Mouse (Mus musculus) right cerebral cortex, adult 18-20 months (tissue): ENCODE results near the gene Rspo1.

Experiments
- DNase-seq: peaks from one replicate; pipeline ENCODE4 v3.0.0; 2022; ENCODE audit warnings: mixed read lengths

The Rspo1 gene

DNA sequence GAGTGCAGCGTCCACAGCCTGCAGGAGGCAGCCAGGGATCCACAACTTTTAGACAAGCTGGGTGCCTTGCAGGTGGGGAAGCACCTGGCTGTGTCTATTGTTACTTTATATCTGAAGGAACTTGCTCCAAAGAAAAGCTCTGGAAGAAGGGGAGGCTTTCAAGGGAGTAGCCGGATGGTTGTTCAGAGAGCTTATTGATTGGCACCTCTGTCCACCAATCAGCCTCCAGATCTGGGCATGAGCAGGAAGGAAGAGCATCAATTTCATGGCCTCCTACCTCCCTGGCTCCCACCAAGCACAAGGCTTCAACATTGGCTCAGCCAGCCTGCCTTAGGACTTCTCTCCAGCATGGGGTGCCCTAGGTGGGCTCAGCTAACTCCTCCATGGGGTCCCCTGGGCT is 12.9 kb upstream of the Rspo1 start:
- DNase-seq = no peak

DNA sequence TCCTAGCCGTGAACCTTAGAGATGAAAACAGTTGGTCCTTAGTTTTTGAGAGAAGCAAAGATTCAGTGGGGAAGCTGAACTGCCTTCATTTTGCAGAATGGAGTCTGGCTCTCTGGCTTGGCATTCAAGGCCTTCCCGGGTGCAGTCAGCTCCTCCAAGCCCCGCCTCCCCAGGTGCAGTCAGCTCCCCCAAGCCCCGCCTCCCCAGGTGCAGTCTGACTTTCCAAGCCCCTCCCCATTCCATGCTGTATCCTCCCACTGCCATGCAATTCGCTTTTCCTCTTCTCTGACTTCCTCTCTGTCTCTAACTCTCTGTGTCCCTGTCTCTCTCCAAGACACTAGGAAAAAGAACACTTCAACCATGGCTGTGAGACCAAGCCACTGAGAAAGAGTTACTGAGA is 8.0 kb upstream of the Rspo1 start:
- DNase-seq = no peak

DNA sequence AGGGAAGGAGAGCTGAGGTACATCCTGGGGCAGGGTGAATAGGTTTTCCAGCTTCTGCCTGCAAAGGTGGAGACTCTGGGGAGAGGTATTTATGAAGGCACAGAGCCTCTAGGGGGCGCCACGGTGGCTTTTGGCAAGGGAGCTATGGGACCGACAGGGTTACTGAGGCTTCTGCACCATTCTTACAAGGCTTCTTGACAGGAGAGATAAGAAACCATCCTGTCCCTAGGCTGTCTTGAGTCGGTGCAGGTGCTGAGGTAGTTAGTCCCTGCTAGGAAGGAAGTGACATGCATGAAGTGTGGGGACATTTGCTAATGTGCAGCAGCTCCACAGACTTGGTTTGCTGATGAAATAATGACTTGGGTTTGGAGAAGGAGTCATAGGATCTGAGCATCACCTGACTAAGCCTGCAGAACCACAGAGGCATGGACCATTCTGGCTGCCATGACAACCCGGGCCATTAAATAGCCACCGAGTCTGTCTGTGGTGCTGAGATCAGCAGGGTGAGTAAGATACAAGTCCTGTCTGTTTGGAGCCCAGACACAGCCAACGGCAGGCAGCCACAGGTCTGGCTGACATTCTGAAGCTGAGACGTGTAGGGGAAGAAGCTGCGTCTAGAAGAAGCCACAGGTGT is 2.2 kb upstream of the Rspo1 start:
- DNase-seq = no peak

DNA sequence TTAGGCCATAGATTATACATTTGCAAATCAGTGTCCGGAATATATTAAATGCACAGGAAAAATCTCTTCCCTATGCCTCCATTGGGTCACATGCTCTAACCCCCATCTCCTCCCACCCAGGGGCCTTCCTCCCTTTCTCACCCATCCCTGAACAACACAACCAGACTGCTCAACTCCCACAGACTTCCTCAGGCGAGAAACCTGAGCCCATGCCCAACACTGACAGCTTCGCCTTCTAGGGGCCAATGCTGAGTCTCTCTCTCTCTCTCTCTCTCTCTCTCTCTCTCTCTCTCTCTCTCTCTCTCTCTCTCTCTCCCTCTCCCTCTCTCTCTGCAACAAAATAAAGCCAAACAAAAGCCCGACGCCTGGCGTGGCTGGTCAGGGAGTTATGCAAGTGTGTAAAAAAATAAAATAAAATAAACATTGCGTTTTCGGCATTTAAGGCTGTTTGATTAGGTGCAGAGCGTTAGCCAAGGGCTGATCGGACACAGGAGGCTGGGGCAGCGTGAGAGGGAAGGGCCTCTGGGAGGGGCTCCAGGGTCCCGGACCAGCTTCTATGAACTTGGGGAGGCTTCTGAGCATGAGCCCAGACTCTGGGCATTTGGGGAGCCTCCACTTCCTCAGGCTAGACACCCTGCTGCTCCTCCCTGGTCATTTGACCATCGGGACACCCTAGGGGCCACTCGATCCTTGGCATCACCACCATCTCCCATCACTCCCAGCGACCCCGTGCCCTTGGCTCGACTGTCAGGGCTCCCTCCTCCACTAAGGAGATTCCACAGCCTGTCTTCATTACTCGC is 1.2 kb upstream of the Rspo1 start:
- DNase-seq = peak; percentile 47

DNA sequence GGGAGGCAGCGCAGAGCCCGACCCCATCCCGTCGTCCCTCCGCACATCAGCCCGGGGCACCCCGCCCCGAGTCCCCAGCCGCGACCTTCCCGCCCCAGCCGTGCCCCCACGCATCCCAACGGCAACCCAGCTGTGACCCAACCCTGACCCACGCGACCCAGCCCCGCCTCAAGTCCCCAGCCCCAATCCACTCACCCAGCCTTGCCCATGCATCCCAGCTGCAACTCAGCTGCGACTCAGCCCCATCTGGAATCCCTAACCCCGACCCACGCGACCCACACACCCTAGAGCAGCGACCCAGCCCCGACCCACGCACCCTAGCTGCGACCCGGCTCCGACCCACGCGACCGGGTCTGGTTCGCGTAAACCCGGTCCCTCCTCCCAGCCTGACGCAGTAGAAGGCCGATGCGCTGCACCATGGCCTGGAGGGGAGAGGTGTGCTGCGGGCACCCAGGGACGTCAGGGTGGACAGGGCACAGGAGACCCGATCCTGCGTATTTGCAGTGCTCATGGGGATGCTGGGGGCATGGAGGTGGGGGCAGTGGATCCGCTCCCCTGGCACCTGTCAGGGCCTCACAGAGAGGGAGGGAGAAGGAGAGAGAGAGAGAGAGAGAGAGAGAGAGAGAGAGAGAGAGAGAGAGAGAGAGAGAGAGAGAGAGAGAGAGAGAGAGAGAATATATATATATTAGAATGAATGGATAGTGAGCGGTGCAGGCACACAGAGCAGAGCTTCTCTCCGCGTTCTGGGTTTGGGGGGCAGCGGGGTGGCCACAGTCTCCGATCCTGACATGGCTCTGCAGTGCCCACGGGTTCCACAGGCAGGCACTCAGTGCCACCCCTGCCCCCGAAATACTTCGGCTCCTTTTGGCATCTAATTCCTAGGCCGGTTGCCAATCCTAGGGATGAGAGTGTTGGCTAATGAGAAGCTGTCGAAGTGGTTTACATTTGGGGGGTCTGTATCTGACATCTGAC is 795 bp downstream of the Rspo1 start:
- DNase-seq = no peak

DNA sequence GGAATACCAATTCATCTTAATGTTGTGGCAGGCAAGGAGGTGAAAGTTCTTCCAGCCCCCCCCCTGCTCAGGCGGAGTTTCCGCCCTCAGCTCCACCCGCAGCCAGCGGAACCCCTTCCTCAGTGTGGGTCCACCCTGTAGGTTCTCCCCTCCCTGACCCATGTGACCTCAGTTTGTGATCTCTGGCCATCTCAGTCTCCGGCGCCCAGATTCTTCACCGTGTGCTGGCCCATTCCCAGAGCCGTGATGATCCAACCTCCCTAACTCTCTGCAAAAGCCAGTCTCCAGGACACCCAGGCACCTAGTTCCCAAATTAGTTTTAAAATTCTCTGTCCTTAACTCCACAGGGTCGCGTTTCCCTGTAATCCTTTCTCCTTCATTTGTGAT is 1.5 kb downstream of the Rspo1 start:
- no peak for DNase-seq

DNA sequence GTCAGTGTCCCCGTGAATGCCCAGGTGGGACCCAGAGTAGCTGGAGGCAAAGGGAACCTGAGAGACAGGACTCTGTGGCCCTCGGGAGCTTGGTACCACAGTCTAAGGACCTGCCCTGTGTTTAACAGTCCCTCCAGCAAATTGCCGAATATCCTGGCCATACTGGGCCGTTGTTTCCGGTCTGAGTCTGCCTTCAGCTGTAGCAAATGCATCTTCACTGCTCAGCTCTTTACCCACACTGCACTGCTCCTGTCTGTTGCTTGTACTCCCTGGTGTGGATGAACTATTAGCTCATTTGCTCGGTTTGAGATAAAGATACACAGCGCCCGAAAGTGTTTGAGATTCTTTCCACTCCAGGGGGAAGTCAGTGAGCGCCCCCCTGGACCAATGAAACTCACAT is 2.2 kb downstream of the Rspo1 start:
- DNase-seq = no peak

DNA sequence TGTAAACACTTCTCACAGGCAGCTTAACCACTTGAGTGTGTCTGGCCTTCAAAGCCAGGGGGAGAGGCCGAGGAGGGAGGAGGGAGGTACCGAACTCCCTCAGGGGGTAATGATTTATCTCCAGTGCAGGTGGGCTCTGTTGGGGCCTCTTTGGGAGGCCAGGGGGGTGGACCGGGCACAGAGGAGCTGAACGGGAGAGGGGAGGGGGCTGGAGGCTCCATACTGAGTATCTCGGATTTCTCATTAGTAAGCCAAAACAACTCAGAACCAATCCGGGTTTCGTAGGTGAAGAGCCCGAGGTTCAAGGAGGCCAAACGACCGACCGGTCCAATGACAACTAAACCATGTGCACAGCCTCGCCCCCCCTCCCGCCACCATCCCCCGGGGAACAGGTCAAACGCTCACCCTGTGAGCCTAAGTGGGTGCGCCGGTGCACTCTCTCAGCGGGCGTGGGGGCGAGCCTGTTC is 3.6 kb downstream of the Rspo1 start:
- no peak for DNase-seq

DNA sequence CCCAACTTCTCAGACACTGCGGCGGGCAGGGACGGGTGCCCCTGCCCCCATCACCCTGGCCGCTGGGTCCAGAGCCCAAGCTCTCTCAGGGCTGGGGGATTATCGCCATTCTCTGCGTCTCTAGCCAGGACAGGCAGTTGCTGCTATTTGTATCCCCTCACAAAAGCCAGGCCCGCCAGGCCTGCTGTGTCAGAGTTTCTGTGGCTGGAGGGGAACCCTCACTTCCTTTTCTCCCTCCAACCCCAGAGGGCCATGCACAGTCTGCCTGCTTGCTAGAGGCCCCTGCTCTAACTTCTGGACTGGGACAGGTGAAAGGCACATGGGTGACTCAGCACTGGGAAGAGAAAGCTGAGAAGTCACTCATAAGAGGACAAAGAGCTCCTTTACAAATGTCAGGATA is 4.1 kb downstream of the Rspo1 start:
- no peak for DNase-seq

DNA sequence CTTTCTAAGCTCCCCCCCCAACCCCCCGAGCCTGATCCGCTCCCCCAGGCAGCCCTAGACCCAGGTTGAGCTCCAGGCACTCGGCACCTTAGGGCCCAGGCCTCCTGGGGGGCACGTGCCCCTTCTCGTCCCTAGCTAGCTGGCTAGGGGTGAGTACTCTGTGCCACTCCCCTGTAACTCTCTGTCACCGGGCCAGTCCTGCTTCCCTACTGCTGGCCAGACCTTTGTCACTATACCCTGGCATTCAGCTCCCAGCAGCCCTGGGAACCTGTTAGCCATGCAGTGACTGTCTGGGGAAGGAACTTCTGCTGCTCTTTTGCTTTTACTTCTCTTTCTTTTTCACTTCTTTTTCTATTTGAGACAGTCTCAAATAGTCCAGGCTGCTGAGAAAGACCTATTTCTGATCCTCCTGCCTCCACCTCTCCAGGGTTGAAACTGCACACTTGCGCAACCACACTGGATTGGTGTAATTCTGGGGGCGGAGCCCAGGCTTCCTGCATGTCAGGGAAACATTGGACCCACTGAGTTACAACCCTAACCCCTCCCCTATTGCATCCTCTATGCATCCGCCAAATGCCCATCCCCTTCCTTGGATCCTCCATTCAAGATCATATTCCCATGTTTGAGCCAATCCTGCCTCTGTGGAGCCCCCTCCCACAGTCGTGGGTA is 11.4 kb downstream of the Rspo1 start:
- DNase-seq = no peak

DNA sequence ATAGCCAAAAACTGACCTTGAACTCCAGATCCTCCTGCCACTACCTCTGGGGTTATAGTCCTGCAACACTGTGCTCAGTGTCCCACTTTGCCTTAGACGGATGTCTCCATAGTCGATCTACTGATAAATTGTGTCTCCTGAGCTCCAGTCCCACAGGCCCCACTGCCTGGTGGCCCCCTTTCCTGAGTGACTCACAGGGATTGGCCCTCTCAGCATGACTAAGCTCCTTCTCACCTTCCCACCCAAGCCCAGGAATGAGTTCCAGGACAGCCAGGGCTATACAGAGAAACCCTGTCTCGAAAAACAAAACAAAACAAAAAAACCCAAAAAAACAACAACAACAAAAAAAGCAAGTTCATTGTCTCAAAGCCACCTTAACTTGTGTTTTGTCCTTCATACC is 13.3 kb downstream of the Rspo1 start:
- no peak for DNase-seq

DNA sequence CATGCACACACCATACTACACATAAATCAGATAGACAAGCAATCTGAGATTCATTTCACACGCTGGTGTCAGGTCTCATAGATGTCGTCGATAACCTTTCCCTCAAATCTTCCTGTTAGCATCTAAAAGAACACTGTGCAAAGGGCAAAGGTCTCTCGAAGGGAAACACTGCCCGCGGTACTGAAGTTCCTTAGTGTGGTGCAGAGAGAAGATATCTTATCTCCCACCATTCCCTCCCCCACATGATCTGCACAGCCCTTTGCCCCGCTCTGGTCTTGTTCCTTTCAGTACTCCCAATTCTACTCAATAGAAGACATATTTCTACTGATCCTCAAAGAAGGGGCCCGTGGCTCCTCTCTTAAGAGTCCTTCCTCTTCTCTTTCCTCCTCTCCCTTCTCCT is 16.7 kb downstream of the Rspo1 start:
- DNase-seq = no peak

DNA sequence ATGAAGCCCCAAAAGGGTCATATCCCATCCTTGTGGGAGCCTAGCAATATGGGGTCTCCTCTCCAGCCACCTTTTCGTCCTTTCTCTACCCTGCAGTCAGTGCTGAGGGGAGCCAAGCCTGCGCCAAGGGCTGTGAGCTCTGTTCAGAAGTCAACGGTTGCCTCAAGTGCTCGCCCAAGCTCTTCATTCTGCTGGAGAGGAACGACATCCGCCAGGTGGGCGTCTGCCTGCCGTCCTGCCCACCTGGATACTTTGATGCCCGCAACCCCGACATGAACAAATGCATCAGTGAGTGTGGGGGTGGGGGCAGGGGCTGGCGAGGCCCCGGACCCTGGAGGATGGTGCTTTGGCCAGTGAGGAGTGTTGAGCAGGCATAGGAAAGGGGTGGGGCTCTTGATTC is 18.7 kb downstream of the Rspo1 start:
- no peak for DNase-seq

DNA sequence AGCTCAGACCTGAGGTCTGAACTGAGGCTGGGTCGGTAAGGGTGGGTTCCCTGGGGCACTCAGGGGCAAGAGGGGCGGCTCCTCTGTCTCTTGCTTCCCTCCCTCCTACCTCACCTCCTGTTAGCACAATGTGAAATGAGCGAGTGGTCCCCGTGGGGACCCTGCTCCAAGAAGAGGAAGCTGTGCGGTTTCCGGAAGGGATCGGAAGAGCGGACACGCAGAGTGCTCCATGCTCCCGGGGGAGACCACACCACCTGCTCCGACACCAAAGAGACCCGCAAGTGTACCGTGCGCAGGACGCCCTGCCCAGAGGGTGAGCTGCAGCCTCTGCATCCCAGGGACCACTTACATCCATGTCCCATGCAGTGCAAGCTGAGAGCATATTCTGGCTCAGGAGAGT is 21.2 kb downstream of the Rspo1 start:
- DNase-seq = no peak

DNA sequence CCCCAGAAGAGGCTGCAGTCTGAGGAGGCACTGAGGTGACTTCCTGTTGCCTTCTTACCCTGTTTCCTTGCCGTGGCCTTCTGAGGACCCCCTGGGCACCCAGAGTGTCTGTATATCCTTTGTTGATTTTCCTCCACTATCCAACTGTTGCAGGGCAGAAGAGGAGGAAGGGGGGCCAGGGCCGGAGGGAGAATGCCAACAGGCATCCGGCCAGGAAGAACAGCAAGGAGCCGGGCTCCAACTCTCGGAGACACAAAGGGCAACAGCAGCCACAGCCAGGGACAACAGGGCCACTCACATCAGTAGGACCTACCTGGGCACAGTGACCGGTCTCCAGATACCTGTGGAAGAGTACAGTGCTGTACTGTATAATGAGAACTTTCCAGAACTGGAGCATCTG is 22.0 kb downstream of the Rspo1 start:
- DNase-seq = no peak

DNA sequence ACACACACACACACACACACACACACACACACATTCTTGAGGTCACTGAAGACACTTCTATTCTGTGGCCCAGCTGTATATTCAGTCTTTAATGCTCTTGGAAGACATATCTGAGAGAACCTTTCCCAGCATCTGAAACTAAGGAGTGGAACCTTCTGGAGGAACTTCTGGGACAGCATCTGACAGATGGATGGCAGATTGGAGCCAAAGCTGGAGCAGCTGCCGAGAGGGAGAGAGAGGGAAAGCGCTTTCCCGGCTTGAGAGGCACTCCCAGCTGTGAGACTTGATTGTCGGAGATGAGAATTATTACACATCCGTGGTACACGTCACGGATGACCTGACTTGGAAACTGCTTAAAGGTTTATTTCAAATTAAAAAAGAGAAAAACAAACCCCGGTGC is 22.5 kb downstream of the Rspo1 start:
- no peak for DNase-seq

DNA sequence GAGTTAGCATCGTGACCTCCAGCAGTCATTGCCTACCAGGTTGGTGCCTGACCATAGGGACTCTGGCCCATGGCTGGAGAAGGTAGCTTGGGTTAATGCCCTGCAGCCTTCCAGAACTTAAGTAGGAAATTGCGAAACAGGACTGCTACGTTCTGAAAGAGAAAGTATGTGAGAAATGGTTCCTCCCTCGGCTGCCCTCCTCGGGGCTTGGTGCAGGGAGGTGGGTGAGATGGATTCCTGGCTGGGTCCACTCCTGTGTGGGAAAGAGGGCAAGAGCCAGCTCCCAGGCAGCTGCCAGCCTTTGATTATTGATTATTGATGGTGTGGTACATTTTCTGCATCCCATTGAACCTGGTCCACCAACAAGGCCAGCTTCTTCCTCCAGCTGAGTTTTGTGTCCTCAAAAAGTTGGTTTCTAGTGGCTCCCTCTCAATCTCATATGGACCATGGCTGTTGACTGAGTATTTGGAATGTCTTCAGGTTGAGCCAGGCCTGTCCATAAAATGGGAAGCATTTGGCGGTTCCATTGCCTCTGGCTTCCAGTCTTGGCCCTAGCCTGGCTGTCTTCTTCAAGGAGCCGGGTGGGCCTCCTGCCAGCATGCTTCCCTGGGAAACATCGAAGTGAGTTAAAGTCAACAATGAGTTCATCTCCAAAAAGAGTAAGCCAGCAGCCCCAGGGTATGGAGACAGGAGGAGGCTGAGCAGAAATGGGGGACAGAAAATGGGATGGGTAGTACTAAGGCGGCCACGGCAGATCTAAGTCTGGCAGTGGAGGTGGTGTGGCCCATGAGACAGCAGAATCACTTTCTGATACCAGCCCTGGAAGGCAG is 29.8 kb downstream of the Rspo1 start, which contains the start of gene Gnl2:
Gnl2 (plus strand) TSS at position 780 of the 830 bp plus-strand sequence.
- no peak for DNase-seq

DNA sequence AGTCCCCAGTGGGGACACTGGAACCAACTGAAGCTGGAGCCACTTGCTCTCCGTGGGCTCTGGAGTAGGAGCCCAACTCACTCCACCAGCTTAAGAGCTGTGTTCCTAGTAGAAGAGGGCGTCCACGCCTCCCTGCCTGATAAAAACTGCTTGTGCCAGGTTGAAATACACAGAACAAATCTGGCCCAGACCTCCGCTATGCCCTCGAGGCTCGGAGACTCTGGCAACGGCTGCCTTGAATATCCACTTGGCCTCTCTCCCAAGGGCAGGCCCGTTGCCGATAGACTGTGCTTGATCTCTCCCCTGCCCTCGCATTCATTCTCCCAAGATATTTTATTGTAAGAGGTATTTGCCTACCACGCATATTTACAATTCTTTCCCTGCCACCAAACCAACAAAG is 31.2 kb downstream of the Rspo1 start:
- DNase-seq = no peak

DNA sequence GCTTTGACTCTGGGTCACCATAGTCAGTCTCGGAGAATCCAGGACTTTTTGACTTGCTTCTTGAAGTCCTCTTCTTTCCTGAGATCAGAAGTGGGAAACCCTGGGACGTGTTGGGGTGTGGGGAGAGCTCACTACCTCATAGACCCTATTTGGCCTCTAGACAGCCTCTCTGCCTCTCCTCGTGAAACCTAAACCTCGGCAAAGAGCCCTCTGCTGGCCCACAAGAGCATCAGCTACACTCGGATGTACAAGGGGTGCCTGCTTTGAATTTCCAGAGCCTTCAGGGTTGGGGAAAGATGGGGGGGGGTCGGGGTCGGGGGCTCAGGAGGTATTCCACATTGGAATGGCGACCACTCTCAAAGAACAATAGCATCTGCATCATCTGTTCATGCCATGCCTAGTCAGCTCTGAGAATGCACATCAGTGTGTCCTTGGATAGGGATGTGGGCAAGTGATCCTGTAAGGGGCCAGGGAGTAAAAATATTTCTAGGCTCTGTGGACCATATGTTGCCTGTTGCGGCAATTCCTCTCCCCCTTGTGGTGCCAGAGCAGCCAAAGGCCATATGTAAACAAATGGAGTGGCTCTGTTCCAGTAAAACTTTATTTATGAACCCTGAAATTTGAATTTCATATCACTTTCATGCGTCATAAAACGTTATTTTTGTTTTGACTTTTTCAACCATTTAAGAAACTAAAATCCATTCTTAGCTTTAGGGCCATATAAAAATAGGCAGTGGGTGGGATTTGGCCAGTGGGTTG is 34.7 kb downstream of the Rspo1 start:
- DNase-seq = peak; percentile 14

DNA sequence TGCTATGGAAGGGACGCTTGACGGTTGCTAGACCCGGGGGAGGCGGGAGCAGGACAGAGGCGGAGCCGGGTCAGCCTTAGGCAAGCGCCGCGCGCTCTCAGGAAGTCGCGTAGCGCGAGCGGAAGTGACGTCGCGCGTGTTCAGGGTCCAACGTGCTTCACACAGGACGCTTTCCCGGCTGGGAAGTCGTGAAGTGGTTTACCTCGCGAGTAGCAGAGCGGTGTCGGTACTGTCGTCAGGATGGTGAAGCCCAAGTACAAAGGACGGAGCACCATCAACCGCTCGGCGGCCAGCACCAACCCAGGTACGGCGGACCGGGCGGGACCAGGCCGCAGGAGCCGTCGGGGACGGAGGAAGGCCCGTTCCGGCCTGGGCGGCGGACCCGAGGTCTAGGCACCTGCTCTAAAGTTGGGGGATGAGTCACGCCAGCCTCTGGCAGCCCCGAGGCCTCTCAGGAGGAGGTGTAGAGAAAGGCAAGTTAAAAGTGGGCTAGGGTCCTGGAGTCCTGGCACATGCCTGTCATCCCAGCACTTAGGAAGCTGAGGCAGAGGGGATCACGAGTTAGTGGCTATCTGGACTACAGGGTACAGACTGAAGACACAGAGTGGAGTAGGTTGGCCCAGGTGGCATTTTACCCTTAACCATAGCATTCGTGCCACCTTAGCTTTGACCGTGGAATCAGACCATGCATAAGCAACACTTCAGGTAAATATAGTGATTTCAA is 43.8 kb downstream of the Rspo1 start:
- peak; percentile 94 for DNase-seq
